Comparison of ENCODE assay signal across 12 mouse cellular contexts in the genomic region with DNA sequence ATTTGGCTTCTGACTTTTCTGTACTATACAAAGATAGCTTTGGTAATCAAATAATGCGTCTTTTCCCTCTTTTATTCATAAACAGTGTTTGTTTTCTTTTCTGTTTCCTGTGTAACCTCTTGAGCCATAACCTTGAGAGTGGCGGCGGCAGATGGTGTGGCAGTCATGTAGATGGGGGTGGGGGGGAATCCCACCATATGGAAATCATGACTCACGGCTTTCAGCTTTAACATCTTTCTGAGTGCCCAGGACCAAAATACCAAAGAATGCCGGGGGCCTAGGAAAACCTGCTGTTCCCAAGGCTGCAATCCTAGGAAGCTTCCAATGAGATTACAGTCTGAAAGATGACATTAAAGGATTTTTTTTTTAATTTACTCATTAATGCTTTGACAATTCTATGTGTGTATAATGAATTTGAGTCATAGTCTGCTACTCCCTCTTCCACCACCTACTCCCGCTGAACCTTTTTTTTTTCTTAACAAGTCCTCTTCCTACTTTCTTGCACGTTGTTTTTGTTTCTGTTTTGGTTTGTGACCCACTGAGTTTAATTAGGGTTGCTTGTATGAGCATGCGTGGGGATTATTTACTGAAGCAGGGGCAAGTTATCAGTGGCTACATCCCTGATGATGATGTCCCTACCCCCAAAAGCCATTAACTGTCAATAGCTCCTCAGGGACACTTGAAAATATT.
DNase-seq lines count a peak whose midpoint lies in the region; ATAC-seq lines count a peak whose summit lies in the region.
"Had no signal": no experiment of that assay in that cellular context is flagged by ENCODE, and none has a peak within 500 bp of the region (broad histone marks: within the 10 kb centered on the region; RNA-seq: fewer than 3 reads in every experiment).

No protein-coding gene starts in this region.

- no peak overlapping the region for H3K4me3 ChIP-seq in forebrain, embryonic 14.5 days (ENCODE audit: low read depth, low read length)
- H3K4me3 ChIP-seq in forebrain, embryonic 12.5 days (replicated peaks), result no peak overlapping the region
- no peak overlapping the region for H3K4me3 ChIP-seq in kidney, embryonic 16.5 days (ENCODE audit: low read length)
- H3K4me3 ChIP-seq in kidney, embryonic 14.5 days (ENCODE audit: low read length), result no peak overlapping the region
- H3K4me3 ChIP-seq: heart, embryonic 12.5 days; hindbrain, embryonic 15.5 days; liver, embryonic 12.5 days; midbrain, embryonic 12.5 days had no signal

- H3K36me3 ChIP-seq in forebrain, embryonic 14.5 days (ENCODE audit: control insufficient read depth, insufficient read depth, low read length), result no peaks in the 10 kb centered on the region
- H3K36me3 ChIP-seq in forebrain, embryonic 12.5 days (replicated peaks), result no peaks in the 10 kb centered on the region
- H3K36me3 ChIP-seq in kidney, embryonic 16.5 days (ENCODE audit: insufficient read depth, low read length), result no peaks in the 10 kb centered on the region
- H3K36me3 ChIP-seq in kidney, embryonic 14.5 days (ENCODE audit: control insufficient read depth, insufficient read depth, low read length), result no peaks in the 10 kb centered on the region
- H3K36me3 ChIP-seq: heart, embryonic 12.5 days; hindbrain, embryonic 15.5 days; liver, embryonic 12.5 days; midbrain, embryonic 12.5 days had no signal

- no peaks in the 10 kb centered on the region for H3K27me3 ChIP-seq in forebrain, embryonic 14.5 days (replicated peaks; ENCODE audit: control insufficient read depth, insufficient read depth, low read length)
- peaks cover 37% of the 10 kb centered on the region for H3K27me3 ChIP-seq in forebrain, embryonic 12.5 days
- peaks cover 12% of the 10 kb centered on the region; the same call in 1 of the 2 replicates for H3K27me3 ChIP-seq in kidney, embryonic 16.5 days (ENCODE audit: insufficient read depth, low read length)
- peaks cover 4% of the 10 kb centered on the region; the same call in 1 of the 2 replicates for H3K27me3 ChIP-seq in kidney, embryonic 14.5 days (ENCODE audit: control insufficient read depth, insufficient read depth, low read length)
- H3K27me3 ChIP-seq: heart, embryonic 12.5 days; hindbrain, embryonic 15.5 days; liver, embryonic 12.5 days had no signal

- no peak overlapping the region for H3K4me2 ChIP-seq in forebrain, embryonic 14.5 days (ENCODE audit: low read length)
- no peak overlapping the region for H3K4me2 ChIP-seq in forebrain, embryonic 12.5 days
- H3K4me2 ChIP-seq in kidney, embryonic 16.5 days (replicated peaks; ENCODE audit: low read depth, low read length), result no peak overlapping the region
- no peak overlapping the region for H3K4me2 ChIP-seq in kidney, embryonic 14.5 days (replicated peaks; ENCODE audit: low read depth, low read length)
- H3K4me2 ChIP-seq: heart, embryonic 12.5 days; hindbrain, embryonic 15.5 days; liver, embryonic 12.5 days; midbrain, embryonic 12.5 days had no signal

- peak; percentile 27 for DNase-seq in forebrain, embryonic 14.5 days (ENCODE audit: low spot score)
- DNase-seq in A20 (ENCODE audit: low read depth, low spot score), result peak; percentile 60
- peak; percentile 50 to 60 for DNase-seq in cerebellum, adult 18-20 months
- no peak for DNase-seq in testis, postnatal 10 days (ENCODE audit: low spot score)

- H3K9me3 ChIP-seq in forebrain, embryonic 14.5 days (replicated peaks; ENCODE audit: control insufficient read depth, low read length), result no peaks in the 10 kb centered on the region
- no peaks in the 10 kb centered on the region for H3K9me3 ChIP-seq in forebrain, embryonic 12.5 days
- H3K9me3 ChIP-seq in kidney, embryonic 16.5 days (ENCODE audit: low read length), result no peaks in the 10 kb centered on the region
- H3K9me3 ChIP-seq in kidney, embryonic 14.5 days (ENCODE audit: control insufficient read depth, low read length), result no peaks in the 10 kb centered on the region
- H3K9me3 ChIP-seq: heart, embryonic 12.5 days; hindbrain, embryonic 15.5 days; liver, embryonic 12.5 days; midbrain, embryonic 12.5 days had no signal

- H3K27ac ChIP-seq in forebrain, embryonic 14.5 days (ENCODE audit: low read depth, low read length), result no peak overlapping the region
- H3K27ac ChIP-seq in forebrain, embryonic 12.5 days, result no peak overlapping the region
- H3K27ac ChIP-seq in kidney, embryonic 16.5 days (ENCODE audit: low read length), result no peak overlapping the region
- no peak overlapping the region for H3K27ac ChIP-seq in kidney, embryonic 14.5 days (ENCODE audit: low read depth, low read length)
- H3K27ac ChIP-seq: hindbrain, embryonic 15.5 days; liver, embryonic 12.5 days; midbrain, embryonic 12.5 days had no signal

- H3K9ac ChIP-seq in forebrain, embryonic 14.5 days (ENCODE audit: low read length), result no peak overlapping the region
- no peak overlapping the region for H3K9ac ChIP-seq in forebrain, embryonic 12.5 days
- no peak overlapping the region for H3K9ac ChIP-seq in kidney, embryonic 16.5 days (replicated peaks; ENCODE audit: low read length)
- H3K9ac ChIP-seq in kidney, embryonic 14.5 days (ENCODE audit: low read depth, low read length), result no peak overlapping the region
- H3K9ac ChIP-seq: heart, embryonic 12.5 days; hindbrain, embryonic 15.5 days; liver, embryonic 12.5 days; midbrain, embryonic 12.5 days had no signal

- no peaks in the 10 kb centered on the region for H3K4me1 ChIP-seq in forebrain, embryonic 14.5 days (ENCODE audit: control insufficient read depth, insufficient read depth, low read length)
- no peaks in the 10 kb centered on the region for H3K4me1 ChIP-seq in forebrain, embryonic 12.5 days
- H3K4me1 ChIP-seq in kidney, embryonic 16.5 days (ENCODE audit: insufficient read depth, low read length), result no peaks in the 10 kb centered on the region
- no peaks in the 10 kb centered on the region for H3K4me1 ChIP-seq in kidney, embryonic 14.5 days (ENCODE audit: control insufficient read depth, insufficient read depth, low read length)
- H3K4me1 ChIP-seq: heart, embryonic 12.5 days; hindbrain, embryonic 15.5 days; liver, embryonic 12.5 days; midbrain, embryonic 12.5 days had no signal

- peak; percentile 37; the same call in 1 of the 2 replicates for ATAC-seq in forebrain, embryonic 14.5 days
- ATAC-seq in forebrain, embryonic 12.5 days (ENCODE audit: low FRiP score), result no peak
- ATAC-seq in inflammation-experienced regulatory T-cells, adult 6 months, result peak; percentile 76
- ATAC-seq in kidney, embryonic 16.5 days (ENCODE audit: low FRiP score, low TSS enrichment), result no peak
- ATAC-seq in kidney, embryonic 14.5 days (ENCODE audit: low FRiP score, low TSS enrichment), result no peak
- ATAC-seq: liver, embryonic 12.5 days had no signal

- WGBS in forebrain, embryonic 14.5 days, result 67% methylated on average over 8 of the region's 8 CpGs
- 59% methylated on average over 8 of the region's 8 CpGs for WGBS in forebrain, embryonic 12.5 days
- 66% methylated on average over 8 of the region's 8 CpGs for WGBS in kidney, embryonic 16.5 days
- WGBS in kidney, embryonic 14.5 days, result 61% methylated on average over 8 of the region's 8 CpGs

Comparison
In these comparisons a context has a peak if more than half of its experiments do, and no peak if none do; other contexts are left out.
1. ATAC-seq: peak in forebrain, embryonic 14.5 days (single experiment) and inflammation-experienced regulatory T-cells, adult 6 months (single experiment); none in forebrain, embryonic 12.5 days (single experiment), kidney, embryonic 16.5 days (single experiment) and kidney, embryonic 14.5 days (single experiment).